Mouse (Mus musculus): Measurements from ENCODE around the gene Ncoa3.

The Ncoa3 gene

GRCm38 (mm10) chr2:166030256-166030995 lies 38.0 kb downstream of the Ncoa3 start:
- CTCF ChIA-PET = interaction anchor here (0.6 to 1.2 kb wide), 6 partner anchors 29 to 909 kb away, joined by 3 to 11 read pairs (median 4); no protein-coding TSS in a partner anchor

- CTCF ChIA-PET = interaction anchor here (0.6 kb wide), 1 partner anchor 273 kb away, joined by 3 read pairs; no protein-coding TSS in a partner anchor
These were observed 38.9 kb downstream of the Ncoa3 start for GRCm38 (mm10) chr2:166031120-166031929.

GRCm38 (mm10) chr2:166032628-166033027 lies 40.2 kb downstream of the Ncoa3 start:
- CTCF ChIA-PET = interaction anchor here (0.5 to 0.8 kb wide), 4 partner anchors 28 to 874 kb away, joined by 3 to 12 read pairs (median 5); no protein-coding TSS in a partner anchor

GRCm38 (mm10) chr2:166034967-166035490 lies 42.6 kb downstream of the Ncoa3 start:
- CTCF ChIA-PET = interaction anchor here (0.5 kb wide), 1 partner anchor 41 kb away, joined by 3 read pairs; no protein-coding TSS in a partner anchor

- CTCF ChIA-PET = interaction anchor here (0.5 to 1.0 kb wide), 2 partner anchors 11 to 42 kb away, joined by 3 read pairs; no protein-coding TSS in a partner anchor
These were observed 43.3 kb downstream of the Ncoa3 start for GRCm38 (mm10) chr2:166035725-166036124.

GRCm38 (mm10) chr2:166039681-166040080 lies 47.2 kb downstream of the Ncoa3 start:
- CTCF ChIA-PET = no interaction called here

GRCm38 (mm10) chr2:166042542-166042941 lies 50.1 kb downstream of the Ncoa3 start:
- CTCF ChIA-PET = no interaction called here

GRCm38 (mm10) chr2:166045006-166045405 lies 52.6 kb downstream of the Ncoa3 start:
- CTCF ChIA-PET = no interaction called here

GRCm38 (mm10) chr2:166045549-166046501 lies 53.4 kb downstream of the Ncoa3 start:
- CTCF ChIA-PET = interaction anchor here (1.0 kb wide), 1 partner anchor 10 kb away, joined by 3 read pairs; no protein-coding TSS in a partner anchor

- CTCF ChIA-PET = interaction anchor here (0.5 to 1.1 kb wide), 3 partner anchors 9 to 253 kb away, joined by 3 to 5 read pairs (median 4); no protein-coding TSS in a partner anchor
These were observed 55.5 kb downstream of the Ncoa3 start for GRCm38 (mm10) chr2:166047931-166048330.

GRCm38 (mm10) chr2:166048852-166049251 lies 56.4 kb downstream of the Ncoa3 start:
- CTCF ChIA-PET = interaction anchor here (1.1 kb wide), 1 partner anchor 10 kb away, joined by 5 read pairs; no protein-coding TSS in a partner anchor

GRCm38 (mm10) chr2:166051421-166051820 lies 59.0 kb downstream of the Ncoa3 start:
- CTCF ChIA-PET = no interaction called here

GRCm38 (mm10) chr2:166051966-166052365 lies 59.5 kb downstream of the Ncoa3 start:
- CTCF ChIA-PET = no interaction called here

GRCm38 (mm10) chr2:166054002-166054539 lies 61.6 kb downstream of the Ncoa3 start:
- CTCF ChIA-PET = interaction anchor here (0.7 kb wide), 1 partner anchor 79 kb away, joined by 3 read pairs; no protein-coding TSS in a partner anchor

GRCm38 (mm10) chr2:166059684-166060423 lies 67.4 kb downstream of the Ncoa3 start:
- CTCF ChIA-PET = no interaction called here

- CTCF ChIA-PET = interaction anchor here (0.6 kb wide), 1 partner anchor 123 kb away, joined by 5 read pairs; no protein-coding TSS in a partner anchor
These were observed 69.6 kb downstream of the Ncoa3 start for GRCm38 (mm10) chr2:166062008-166062407.

- CTCF ChIA-PET = interaction anchor here (0.6 kb wide), 1 partner anchor 123 kb away, joined by 5 read pairs; no protein-coding TSS in a partner anchor
These were observed 70.0 kb downstream of the Ncoa3 start for GRCm38 (mm10) chr2:166062431-166062830.

GRCm38 (mm10) chr2:166066434-166066833 lies 74.0 kb downstream of the Ncoa3 start:
- CTCF ChIA-PET = no interaction called here

GRCm38 (mm10) chr2:166068261-166068660 lies 75.8 kb downstream of the Ncoa3 start:
- CTCF ChIA-PET = interaction anchor here (0.7 kb wide), 1 partner anchor 1573 kb away, joined by 4 read pairs; no protein-coding TSS in a partner anchor

All from spleen, embryonic (tissue).